In the genomic region with DNA sequence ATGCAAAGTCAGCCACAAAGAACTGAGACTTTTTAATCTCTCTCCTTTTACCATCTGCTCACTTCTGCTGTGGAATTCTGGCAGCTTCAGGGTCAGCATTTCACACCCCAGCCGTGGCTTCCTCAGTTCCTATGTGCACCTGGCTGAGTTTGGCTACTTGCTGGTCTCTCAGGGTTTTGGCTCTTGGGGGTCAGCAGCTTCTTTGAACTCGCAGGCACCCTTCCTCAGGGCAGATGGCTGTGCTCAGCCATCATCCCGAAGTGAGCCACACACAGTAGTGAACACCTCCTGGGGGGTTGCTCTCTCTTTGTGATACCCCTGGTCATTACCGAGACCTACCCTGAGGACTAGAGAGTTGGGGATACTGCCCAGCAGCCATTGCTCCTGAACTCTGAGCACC, we compare ENCODE assay signal across 29 mouse cellular contexts. TPM values are rescaled to one million over a fixed set of nuclear protein-coding genes. Genes with fewer than 3 reads are reported as not detected.
DNase-seq lines count a peak whose midpoint lies in the region; ATAC-seq and TF ChIP-seq lines count a peak whose summit lies in the region.
"Had no signal": no experiment of that assay in that cellular context is flagged by ENCODE, and none has a peak within 500 bp of the region (broad histone marks: within the 10 kb centered on the region; RNA-seq: fewer than 3 reads in every experiment).

No protein-coding gene starts in this region.

- peak overlapping the region; percentile 15; the same call in 1 of the 2 replicates for H3K27ac ChIP-seq in forebrain, embryonic 10.5 days
- H3K27ac ChIP-seq in forebrain, embryonic 13.5 days: no peak overlapping the region
- H3K27ac ChIP-seq in kidney, adult 2 months (ENCODE audit: insufficient read depth, low read depth, low read length): no peak overlapping the region
- H3K27ac ChIP-seq in embryonic facial prominence, embryonic 15.5 days (replicated peaks): peak overlapping the region; percentile 17; the same call in 1 of the 2 replicates
- H3K27ac ChIP-seq in limb, embryonic 12.5 days: peak overlapping the region; percentile 29; the same call in 1 of the 2 replicates
- H3K27ac ChIP-seq: embryonic facial prominence, embryonic 13.5 days; forebrain, embryonic 15.5 days; heart, adult 2 months; heart, embryonic 15.5 days; hindbrain, embryonic 12.5 days; hindbrain, embryonic 15.5 days had no signal

- H3K4me2 ChIP-seq in forebrain, embryonic 13.5 days: no peak overlapping the region
- no peak overlapping the region for H3K4me2 ChIP-seq in embryonic facial prominence, embryonic 15.5 days (replicated peaks)
- no peak overlapping the region for H3K4me2 ChIP-seq in limb, embryonic 12.5 days
- H3K4me2 ChIP-seq: embryonic facial prominence, embryonic 13.5 days; forebrain, embryonic 15.5 days; heart, embryonic 12.5 days; heart, embryonic 15.5 days; hindbrain, embryonic 12.5 days; hindbrain, embryonic 15.5 days had no signal

- H3K9me3 ChIP-seq in forebrain, embryonic 10.5 days: no peaks in the 10 kb centered on the region
- no peaks in the 10 kb centered on the region for H3K9me3 ChIP-seq in forebrain, embryonic 13.5 days (replicated peaks)
- H3K9me3 ChIP-seq in embryonic facial prominence, embryonic 15.5 days (replicated peaks): no peaks in the 10 kb centered on the region
- no peaks in the 10 kb centered on the region for H3K9me3 ChIP-seq in limb, embryonic 12.5 days
- H3K9me3 ChIP-seq: embryonic facial prominence, embryonic 13.5 days; forebrain, embryonic 15.5 days; heart, embryonic 12.5 days; heart, embryonic 15.5 days; hindbrain, embryonic 12.5 days; hindbrain, embryonic 15.5 days had no signal

- no peak overlapping the region for H3K4me3 ChIP-seq in forebrain, embryonic 10.5 days
- H3K4me3 ChIP-seq in forebrain, embryonic 13.5 days: no peak overlapping the region
- no peak overlapping the region for H3K4me3 ChIP-seq in kidney, adult 2 months (ENCODE audit: insufficient read depth, low read depth, low read length)
- no peak overlapping the region for H3K4me3 ChIP-seq in embryonic facial prominence, embryonic 15.5 days (replicated peaks)
- no peak overlapping the region for H3K4me3 ChIP-seq in limb, embryonic 12.5 days (replicated peaks)
- H3K4me3 ChIP-seq: embryonic facial prominence, embryonic 13.5 days; forebrain, embryonic 15.5 days; heart, adult 2 months; heart, embryonic 12.5 days; heart, embryonic 15.5 days; hindbrain, embryonic 12.5 days; hindbrain, embryonic 15.5 days had no signal

- 64% methylated on average over 4 of the region's 4 CpGs for WGBS in forebrain, embryonic 10.5 days
- 60% methylated on average over 4 of the region's 4 CpGs for WGBS in forebrain, embryonic 13.5 days
- WGBS in kidney, adult 2 months: 78% methylated on average over 4 of the region's 4 CpGs
- 46% methylated on average over 4 of the region's 4 CpGs for WGBS in embryonic facial prominence, embryonic 15.5 days
- 26% methylated on average over 4 of the region's 4 CpGs for WGBS in limb, embryonic 12.5 days

- H3K36me3 ChIP-seq in forebrain, embryonic 10.5 days (replicated peaks): no peaks in the 10 kb centered on the region
- H3K36me3 ChIP-seq in forebrain, embryonic 13.5 days (ENCODE audit: poor library complexity, severe bottlenecking): no peaks in the 10 kb centered on the region
- H3K36me3 ChIP-seq in kidney, adult 2 months (ENCODE audit: control insufficient read depth, insufficient read depth, low read length): no peaks in the 10 kb centered on the region
- H3K36me3 ChIP-seq in embryonic facial prominence, embryonic 15.5 days: no peaks in the 10 kb centered on the region
- H3K36me3 ChIP-seq in limb, embryonic 12.5 days: no peaks in the 10 kb centered on the region
- H3K36me3 ChIP-seq: embryonic facial prominence, embryonic 13.5 days; forebrain, embryonic 15.5 days; heart, embryonic 12.5 days; heart, embryonic 15.5 days; hindbrain, embryonic 12.5 days; hindbrain, embryonic 15.5 days had no signal

- H3K4me1 ChIP-seq in forebrain, embryonic 10.5 days: peaks cover 28% of the 10 kb centered on the region
- H3K4me1 ChIP-seq in forebrain, embryonic 13.5 days: peaks cover 10% of the 10 kb centered on the region; the same call in 1 of the 2 replicates
- peaks cover 8% of the 10 kb centered on the region; the same call in 1 of the 2 replicates for H3K4me1 ChIP-seq in kidney, adult 2 months (ENCODE audit: control insufficient read depth, insufficient read depth, low read length)
- H3K4me1 ChIP-seq in embryonic facial prominence, embryonic 15.5 days: peaks cover 17% of the 10 kb centered on the region; the same call in 1 of the 2 replicates
- peaks cover 24% of the 10 kb centered on the region for H3K4me1 ChIP-seq in limb, embryonic 12.5 days (replicated peaks)

- no peak for DNase-seq in forebrain, embryonic 10.5 days (ENCODE audit: extremely low spot score, low spot score)
- DNase-seq in kidney, postnatal 10 days: peak; percentile 4
- no peak for DNase-seq in kidney, adult 2 months
- DNase-seq in cerebellum, adult 9-11 months: no peak
- no peak for DNase-seq in layer of hippocampus, postnatal 14 days (ENCODE audit: low spot score in 2 of 2)
- DNase-seq: adrenal gland, postnatal 14 days; cerebellum, adult 11 months; cerebellum, adult 2 months; cerebellum, postnatal 14 days; gastrocnemius, postnatal 10 days; gastrocnemius, postnatal 36 days; heart, adult 2 months; heart, postnatal 14 days had no signal

- H3K27me3 ChIP-seq in forebrain, embryonic 10.5 days (ENCODE audit: poor library complexity, severe bottlenecking): peaks cover 7% of the 10 kb centered on the region; the same call in 1 of the 2 replicates
- no peaks in the 10 kb centered on the region; the same call in 1 of the 2 replicates for H3K27me3 ChIP-seq in forebrain, embryonic 13.5 days
- H3K27me3 ChIP-seq in kidney, adult 2 months (replicated peaks; ENCODE audit: control insufficient read depth, insufficient read depth, low read length): no peaks in the 10 kb centered on the region
- H3K27me3 ChIP-seq in embryonic facial prominence, embryonic 15.5 days: peaks cover 3% of the 10 kb centered on the region; the same call in 1 of the 2 replicates
- no peaks in the 10 kb centered on the region for H3K27me3 ChIP-seq in limb, embryonic 12.5 days
- H3K27me3 ChIP-seq: embryonic facial prominence, embryonic 13.5 days; forebrain, embryonic 15.5 days; heart, embryonic 15.5 days; hindbrain, embryonic 15.5 days had no signal

- TF ChIP-seq POLR2A in kidney, adult 2 months (IDR thresholded peaks at IDR 0.05; ENCODE audit: low read depth, low read length): no peak

- no peak for ATAC-seq in forebrain, embryonic 13.5 days
- ATAC-seq in embryonic facial prominence, embryonic 15.5 days (ENCODE audit: insufficient number of reproducible peaks, low FRiP score, low TSS enrichment, low read depth): no peak
- ATAC-seq in limb, embryonic 12.5 days (ENCODE audit: insufficient number of reproducible peaks, insufficient read depth, low FRiP score, low TSS enrichment, low read depth): no peak
- ATAC-seq: forebrain, embryonic 15.5 days; intestine, postnatal 0 days had no signal

- no peak for TF ChIP-seq CTCF in kidney, adult 2 months (conservative IDR thresholded peaks at IDR 0.05; ENCODE audit: insufficient read depth, insufficient read length, low read depth, low read length)

- H3K9ac ChIP-seq in forebrain, embryonic 13.5 days: no peak overlapping the region
- H3K9ac ChIP-seq in embryonic facial prominence, embryonic 15.5 days: no peak overlapping the region
- H3K9ac ChIP-seq in limb, embryonic 12.5 days (replicated peaks): no peak overlapping the region
- H3K9ac ChIP-seq: embryonic facial prominence, embryonic 13.5 days; forebrain, embryonic 15.5 days; heart, embryonic 12.5 days; heart, embryonic 15.5 days; hindbrain, embryonic 12.5 days; hindbrain, embryonic 15.5 days had no signal

RNA-seq across cellular contexts. Expression of a gene that starts 29.7 kb away (rescaled TPM):
- polyA plus RNA-seq in forebrain, embryonic 10.5 days (2016; fragmentation: Nextera tagmentation; extraction: Ambion mirVana): 0.22 and 0.34 TPM in 2 replicates
- 0.18 and 0.20 TPM in 2 replicates for polyA plus RNA-seq in forebrain, embryonic 13.5 days (2015; fragmentation: Nextera tagmentation; extraction: Ambion mirVana)
- not detected in 2 replicates for polyA plus RNA-seq in kidney, adult 2 months (2012; rRNA removed)
- polyA plus RNA-seq in embryonic facial prominence, embryonic 15.5 days (2015; fragmentation: Nextera tagmentation; extraction: Ambion mirVana): 3.2 and 3.7 TPM in 2 replicates
- 1.5 and 1.7 TPM in 2 replicates for polyA plus RNA-seq in limb, embryonic 12.5 days (2016; fragmentation: Nextera tagmentation; extraction: Ambion mirVana)
- total RNA-seq in layer of hippocampus, postnatal 14 days (2021): under 1 TPM; 0.25 to 0.38 TPM
- total RNA-seq: adrenal gland, adult 18-20 months; ES-E14; gastrocnemius, adult 18-20 months; gastrocnemius, postnatal 36 days; granulocyte monocyte progenitor cell, adult 5-6 weeks had no signal
- polyA plus RNA-seq: forebrain, embryonic 15.5 days; intestine, embryonic 14.5 days had no signal

RNA-seq across cellular contexts. Expression of a gene that starts 39.8 kb away (rescaled TPM):
- polyA plus RNA-seq in forebrain, embryonic 10.5 days (2016; fragmentation: Nextera tagmentation; extraction: Ambion mirVana): 0.05 TPM in 1 of 2 replicates, not detected in the other
- polyA plus RNA-seq in forebrain, embryonic 13.5 days (2015; fragmentation: Nextera tagmentation; extraction: Ambion mirVana): 0.33 and 0.56 TPM in 2 replicates
- polyA plus RNA-seq in kidney, adult 2 months (2012; rRNA removed): 0.04 and 0.09 TPM in 2 replicates
- 0.46 and 0.47 TPM in 2 replicates for polyA plus RNA-seq in embryonic facial prominence, embryonic 15.5 days (2015; fragmentation: Nextera tagmentation; extraction: Ambion mirVana)
- polyA plus RNA-seq in limb, embryonic 12.5 days (2016; fragmentation: Nextera tagmentation; extraction: Ambion mirVana): 0.15 and 0.23 TPM in 2 replicates
- 10 to 100 TPM; 66.6 to 68.0 TPM for total RNA-seq in layer of hippocampus, postnatal 14 days (2021)
- total RNA-seq: gastrocnemius, postnatal 36 days; granulocyte monocyte progenitor cell, adult 5-6 weeks; heart, postnatal 14 days; hematopoietic stem cell, adult 5-6 weeks had no signal
- polyA plus RNA-seq: heart, adult 2 months had no signal

Comparison
In these comparisons a context has a peak if more than half of its experiments do, and no peak if none do; other contexts are left out.
1. H3K27ac ChIP-seq: peak in forebrain, embryonic 10.5 days (single experiment), embryonic facial prominence, embryonic 15.5 days (single experiment) and limb, embryonic 12.5 days (single experiment); none in forebrain, embryonic 13.5 days (single experiment) and kidney, adult 2 months (single experiment).